Mouse (Mus musculus) left cerebral cortex, adult 8-10 months (tissue): ENCODE results near the gene Nfatc2ip. TPM values are rescaled to one million over a fixed set of nuclear protein-coding genes. Genes with fewer than 3 reads are reported as not detected.

Source experiments
- DNase-seq, 2 experiments: peaks; one replicate each; pipeline ENCODE4 v3.0.0; 2022; ENCODE audit warnings: low spot score in 2 of 2
- total RNA-seq, 4 experiments: library from RNA; stranded (reverse); gene quantifications; 2 replicates each; pipeline ENCODE4 v1.2.4; 2022

Gene Nfatc2ip
- total RNA-seq = 1 to 10 TPM; 4.4 to 6.4 (median 5.3) TPM

DNA sequence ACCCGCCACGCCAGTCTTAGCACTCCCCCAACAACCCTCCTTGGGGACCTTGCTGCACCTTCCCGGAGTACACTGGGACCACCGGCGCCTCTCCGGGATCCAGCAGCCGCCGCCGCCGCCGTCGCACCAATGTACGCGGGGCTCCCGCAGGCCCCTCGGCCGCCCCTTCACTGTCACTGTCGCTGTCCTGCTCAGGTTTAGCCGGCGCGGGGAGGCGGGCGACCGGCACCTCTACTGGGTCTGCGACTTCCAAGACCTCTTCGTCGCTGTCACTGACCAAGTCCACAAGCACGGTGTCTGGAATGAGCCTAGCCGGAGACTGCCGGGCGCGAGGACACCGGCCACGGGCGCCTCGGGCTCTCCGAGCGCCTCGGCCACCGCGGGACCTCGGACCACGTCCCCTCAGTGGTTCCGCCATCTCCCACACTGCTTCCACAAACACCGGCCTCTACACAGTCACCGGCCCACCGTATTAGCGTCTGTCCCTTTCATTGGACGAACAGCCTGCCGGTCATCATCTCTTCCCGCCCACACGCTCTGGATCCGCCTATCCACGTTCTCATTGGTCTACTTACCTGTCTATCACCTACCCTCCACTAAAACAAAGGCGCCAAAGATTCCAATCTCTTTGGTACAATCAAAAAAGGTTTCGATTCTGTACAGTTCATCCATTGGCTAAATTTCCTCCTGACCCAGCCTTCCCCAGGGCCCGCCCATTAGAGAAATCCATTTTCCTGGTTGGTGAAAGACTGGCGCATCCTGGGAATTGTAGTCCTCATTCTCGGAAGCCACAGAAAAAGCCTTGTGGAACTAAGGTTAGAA is at the start of gene Nfatc2ip:
Gene Nfatc2ip (minus strand): TSS at position 440 of the 822 bp plus-strand sequence.
- peak; percentile 96 to 99 for DNase-seq

DNA sequence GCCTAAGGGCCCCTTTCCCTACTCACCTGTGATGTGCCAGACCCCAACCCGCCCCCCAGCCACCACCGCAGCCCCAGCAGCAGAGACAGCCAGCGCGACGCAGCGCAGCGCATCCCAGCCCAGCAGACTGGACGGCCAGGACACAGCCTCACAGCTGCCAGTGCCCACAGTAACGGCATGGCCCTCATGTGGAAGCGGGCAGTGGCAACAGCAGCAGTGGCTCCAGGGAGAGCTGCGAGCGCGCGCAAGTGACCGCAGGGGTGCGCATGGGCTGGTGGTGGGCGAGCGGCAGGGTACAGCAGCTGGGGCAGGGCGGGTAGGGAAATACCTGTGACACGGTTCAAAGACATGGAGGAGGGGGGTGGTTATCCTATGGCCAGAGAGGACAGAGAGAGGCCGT is 49.7 kb upstream of the Nfatc2ip start:
- no peak for DNase-seq

DNA sequence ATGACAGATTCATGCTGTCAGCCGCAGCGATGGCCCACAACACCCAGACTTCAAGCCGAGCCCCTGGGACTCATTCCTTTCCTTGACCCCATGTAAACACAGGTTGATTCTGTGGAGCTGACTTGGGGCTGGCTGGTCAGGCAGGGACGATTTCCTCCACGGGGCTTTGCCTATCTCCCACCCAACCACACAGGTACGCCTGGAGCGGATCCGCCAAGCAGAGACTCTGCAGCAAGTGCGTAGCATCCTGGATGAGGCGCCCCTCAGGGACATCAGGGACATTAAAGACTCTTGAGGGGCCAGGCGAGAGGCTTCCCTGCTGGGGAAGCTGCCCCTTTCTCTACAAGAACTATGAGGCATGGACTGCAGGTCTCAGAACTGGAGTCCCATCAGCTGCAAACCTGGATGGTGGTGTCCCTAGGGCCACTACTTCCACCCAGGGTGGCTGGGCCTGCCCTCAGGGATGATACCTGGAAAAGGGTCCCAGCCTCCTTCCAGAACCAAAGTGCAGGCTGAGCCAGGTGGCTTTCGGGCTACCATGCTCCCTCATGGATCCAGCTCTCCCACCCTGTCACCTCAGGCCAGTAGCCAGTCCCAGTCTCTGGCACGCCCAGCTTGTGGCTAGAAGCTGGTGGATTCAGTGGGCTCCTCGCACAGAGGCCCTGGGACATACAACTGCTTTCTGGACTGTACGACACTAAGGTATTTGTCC is 48.7 kb upstream of the Nfatc2ip start:
- no peak for DNase-seq

DNA sequence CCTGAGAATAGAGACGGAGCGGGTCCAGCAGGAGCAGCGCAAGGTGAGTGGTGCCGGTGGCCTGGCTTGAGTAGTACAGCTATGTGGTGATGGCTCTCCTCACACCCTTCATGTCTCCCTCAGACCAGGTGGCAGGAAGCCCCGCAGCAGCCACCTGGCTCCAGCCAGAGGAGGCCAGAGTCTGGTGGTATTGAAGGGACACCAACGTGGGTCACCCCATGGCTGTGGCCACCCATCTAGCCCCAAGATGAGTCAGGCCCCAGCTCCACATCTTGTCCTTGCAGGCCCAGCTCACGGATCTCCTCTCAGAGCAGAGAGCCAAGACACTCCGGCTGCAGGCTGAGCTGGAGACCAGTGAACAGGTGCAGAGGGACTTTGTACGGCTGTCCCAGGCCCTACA is 48.0 kb upstream of the Nfatc2ip start:
- DNase-seq = no peak

DNA sequence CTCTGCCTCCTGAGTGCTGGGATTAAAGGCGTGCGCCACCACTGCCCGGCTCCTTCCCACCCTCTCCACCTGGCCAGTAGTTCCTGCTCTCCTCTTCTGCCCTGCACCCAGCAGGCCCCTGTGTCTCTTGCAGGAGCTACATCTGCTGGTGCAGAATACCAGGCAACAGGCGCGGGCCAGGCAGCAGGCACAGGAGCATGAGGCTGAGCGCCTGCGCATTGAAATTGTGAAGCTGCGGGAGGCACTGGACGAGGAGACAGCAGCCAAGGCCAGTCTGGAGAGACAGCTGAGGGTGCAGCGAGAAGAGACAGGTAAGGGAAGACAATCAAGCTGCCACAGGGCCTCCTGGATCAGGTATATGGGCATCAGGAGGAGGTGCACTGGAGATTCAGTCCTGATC is 47.5 kb upstream of the Nfatc2ip start:
- DNase-seq = no peak

GRCm38 (mm10) chr7:126440134-126440533 is 43.6 kb upstream of the Nfatc2ip start:
- DNase-seq = no peak

- no peak for DNase-seq
Observed at GRCm38 (mm10) chr7:126436851-126437250, 40.3 kb upstream of the Nfatc2ip start.

DNA sequence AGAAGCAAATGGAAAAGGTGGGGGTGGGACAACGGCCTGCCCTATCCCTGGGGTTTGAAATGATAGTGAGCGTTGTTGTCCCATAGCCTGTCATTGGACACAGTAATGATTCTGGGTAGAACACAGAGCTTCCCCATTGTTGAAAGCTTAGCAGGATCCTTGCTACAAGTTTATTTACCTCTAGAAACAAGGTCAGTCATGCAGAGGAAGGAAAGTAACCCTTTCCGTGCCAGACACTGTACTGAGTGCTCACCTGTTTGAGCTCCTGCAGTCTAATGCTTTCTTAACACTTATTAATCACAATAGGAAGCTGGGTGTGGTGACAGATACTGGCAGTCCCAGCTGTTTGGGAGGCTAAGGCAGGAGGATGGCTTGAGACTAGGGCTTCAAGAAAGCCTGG is 39.3 kb upstream of the Nfatc2ip start:
- DNase-seq = no peak

- DNase-seq = no peak
Observed at GRCm38 (mm10) chr7:126434726-126435125, 38.2 kb upstream of the Nfatc2ip start.

- DNase-seq = no peak
Observed at GRCm38 (mm10) chr7:126430167-126430566, 33.6 kb upstream of the Nfatc2ip start.

- peak in 1 of 2 experiments; percentile 4 for DNase-seq
Observed at GRCm38 (mm10) chr7:126429503-126429898, 33.0 kb upstream of the Nfatc2ip start.

DNA sequence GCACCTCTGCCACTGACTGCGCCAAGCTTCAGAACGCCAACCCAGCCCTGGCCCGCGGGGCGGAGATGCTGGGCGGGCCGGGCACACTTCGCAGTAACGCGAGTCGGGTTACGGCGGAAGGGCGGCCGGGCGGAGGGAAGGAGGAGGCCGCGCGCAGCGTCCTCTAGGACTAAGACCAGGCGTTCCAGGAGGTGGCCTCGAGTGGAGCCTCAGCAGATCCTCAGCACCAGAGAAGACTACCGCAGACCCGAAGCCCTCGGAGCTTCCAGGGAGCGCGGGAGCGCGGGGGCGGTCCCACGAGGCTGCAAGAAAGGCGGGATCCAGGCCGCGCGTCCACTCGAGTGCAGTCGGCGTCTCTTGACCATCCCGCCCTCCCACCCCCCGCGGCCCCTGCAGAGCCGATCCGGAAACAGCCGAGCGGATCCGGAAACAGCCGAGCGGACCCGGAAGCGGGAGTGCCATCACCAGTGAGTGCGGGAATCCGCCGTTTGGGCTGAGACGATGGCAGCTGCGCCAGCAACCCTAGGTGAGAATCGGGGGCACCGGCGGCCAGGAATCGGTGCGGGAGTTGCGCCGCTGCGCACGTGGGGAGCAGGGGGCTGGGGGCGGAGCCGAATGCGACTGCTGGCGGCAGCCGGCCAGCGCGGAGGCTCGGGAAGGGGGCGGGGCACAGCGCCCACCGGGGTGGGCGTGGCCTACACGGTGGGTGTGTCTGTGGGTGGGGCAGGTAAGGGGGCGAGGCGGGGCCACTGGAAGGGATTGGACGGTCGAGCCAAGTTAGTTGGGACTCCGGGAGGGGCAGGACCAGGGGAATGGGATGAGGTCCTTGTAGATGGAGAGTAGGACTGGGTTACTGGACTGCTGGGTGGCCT is 32.3 kb upstream of the Nfatc2ip start, which contains the start of gene Rabep2:
Gene Rabep2 (plus strand): TSS at position 129 of the 872 bp plus-strand sequence.
- DNase-seq = peak; percentile 88 to 98

DNA sequence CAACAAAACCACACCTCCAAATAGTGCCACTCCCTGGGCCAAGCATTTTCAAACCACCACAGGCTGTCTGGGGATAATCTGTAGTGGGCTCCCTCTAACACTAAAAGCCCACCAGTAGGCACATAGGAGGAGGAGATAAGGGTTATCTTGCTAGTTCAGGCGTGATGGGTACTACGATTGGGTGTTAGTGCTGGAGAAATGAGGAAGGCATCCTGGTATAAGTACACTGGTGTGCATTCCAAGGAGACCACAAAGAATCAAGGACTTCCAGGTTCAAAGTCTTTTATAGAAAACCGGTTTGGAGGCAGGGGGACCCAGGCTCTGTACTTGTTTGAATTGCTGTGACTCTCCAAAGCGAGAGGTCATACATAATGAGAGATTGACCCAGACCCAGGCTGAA is 31.6 kb upstream of the Nfatc2ip start:
- no peak for DNase-seq

GRCm38 (mm10) chr7:126427323-126427860 is 30.9 kb upstream of the Nfatc2ip start:
- no peak for DNase-seq

DNA sequence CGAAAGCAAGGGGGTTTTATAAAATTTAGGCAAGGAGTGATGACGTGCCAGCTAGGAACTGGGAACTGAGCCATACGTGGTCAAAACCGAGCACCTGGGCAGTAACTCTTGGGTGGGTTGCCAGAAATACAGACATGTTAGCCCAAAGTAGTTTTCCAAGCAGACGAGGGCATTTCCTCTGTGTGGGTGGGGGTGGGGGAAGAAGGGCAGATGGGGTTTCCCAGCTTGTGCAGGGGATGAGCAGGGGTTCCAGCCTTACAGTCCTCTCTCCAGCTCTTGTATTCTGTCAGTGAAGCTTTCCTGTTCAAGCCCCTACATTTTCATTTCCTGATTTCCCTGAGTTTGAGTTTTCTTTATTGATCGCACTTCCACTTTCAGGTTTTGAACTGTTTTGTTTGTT is 27.6 kb upstream of the Nfatc2ip start:
- no peak for DNase-seq

GRCm38 (mm10) chr7:126421756-126422155 is 25.2 kb upstream of the Nfatc2ip start:
- no peak for DNase-seq

- DNase-seq = no peak
Observed at GRCm38 (mm10) chr7:126418496-126418895, 22.0 kb upstream of the Nfatc2ip start.

GRCm38 (mm10) chr7:126417606-126418005 is 21.1 kb upstream of the Nfatc2ip start:
- DNase-seq = no peak

- no peak for DNase-seq
Observed at GRCm38 (mm10) chr7:126417045-126417444, 20.5 kb upstream of the Nfatc2ip start.

- no peak for DNase-seq
Observed at GRCm38 (mm10) chr7:126416615-126417014, 20.1 kb upstream of the Nfatc2ip start.

DNA sequence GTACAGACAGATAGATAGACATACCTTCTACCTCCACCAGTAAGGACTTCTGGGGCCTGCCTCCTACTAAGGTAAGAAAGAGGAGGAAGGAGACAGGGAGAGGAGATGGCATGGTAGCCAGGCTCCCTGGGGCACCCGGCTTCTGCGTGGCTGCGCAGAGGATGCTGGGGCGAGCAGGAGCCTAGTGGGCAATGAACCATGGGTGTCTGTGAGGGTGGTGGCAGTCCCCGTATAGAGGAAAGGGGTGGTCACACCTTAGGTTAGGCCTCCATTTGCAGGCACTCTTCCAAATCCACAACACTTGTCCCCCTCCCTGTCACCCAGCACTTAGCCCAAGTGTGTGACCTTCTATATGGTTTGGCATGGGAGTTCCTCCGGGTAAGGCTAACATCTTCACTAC is 18.2 kb upstream of the Nfatc2ip start, which contains the start of gene Cd19:
Gene Cd19 (minus strand): TSS at position 165 of the 400 bp plus-strand sequence.
- no peak for DNase-seq
